Mouse (Mus musculus): ENCODE results near the gene Aqp12. TPM values are rescaled to one million over a fixed set of nuclear protein-coding genes. Genes with fewer than 3 reads are reported as not detected.

Gene Aqp12
- total RNA-seq, 2 experiments from 2014 or later: not detected

- intact Hi-C loops (cut with DNase I): no loop called here
These were observed 21.1 kb upstream of the Aqp12 start for GRCm38 (mm10) chr1:92984999-92985398.

GRCm38 (mm10) chr1:92988894-92989293, 17.2 kb upstream of the Aqp12 start:
- Histone ChIP-seq H3K4me3 (no peak overlapping the region), H3K27ac (no peak overlapping the region)
- no peak for DNase-seq (ENCODE audit: extremely low spot score in 1 of 2, low spot score in 2 of 2)
- no peak for TF ChIP-seq CTCF (IDR thresholded peaks at IDR 0.05)
- intact Hi-C loops (cut with DNase I): no loop called here

More at GRCm38 (mm10) chr1:92984999-92985398, 21.1 kb upstream of the Aqp12 start:
- no peak overlapping the region for H3K27ac ChIP-seq
- DNase-seq (ENCODE audit: extremely low spot score in 1 of 2, low spot score in 2 of 2): no peak
- peak; percentile 11 for TF ChIP-seq CTCF (IDR thresholded peaks at IDR 0.05)
- no peak overlapping the region for H3K4me3 ChIP-seq

- TF ChIP-seq CTCF (IDR thresholded peaks at IDR 0.05): no peak
- DNase-seq (ENCODE audit: extremely low spot score in 1 of 2, low spot score in 2 of 2): no peak
- Histone ChIP-seq H3K27ac (no peak overlapping the region), H3K4me3 (no peak overlapping the region)
- intact Hi-C loops (cut with DNase I): no loop called here
These were observed 16.2 kb upstream of the Aqp12 start for GRCm38 (mm10) chr1:92989891-92990290.

GRCm38 (mm10) chr1:92992214-92992855, 13.8 kb upstream of the Aqp12 start:
- intact Hi-C loops (cut with DNase I): no loop called here
- no peak for TF ChIP-seq CTCF (IDR thresholded peaks at IDR 0.05)
- DNase-seq (ENCODE audit: extremely low spot score in 1 of 2, low spot score in 2 of 2): no peak
- no peak overlapping the region for H3K27ac ChIP-seq
- H3K4me3 ChIP-seq: no peak overlapping the region

GRCm38 (mm10) chr1:92992880-92993279, 13.3 kb upstream of the Aqp12 start:
- DNase-seq (ENCODE audit: extremely low spot score in 1 of 2, low spot score in 2 of 2): no peak
- Histone ChIP-seq H3K27ac (no peak overlapping the region), H3K4me3 (no peak overlapping the region)
- TF ChIP-seq CTCF (IDR thresholded peaks at IDR 0.05): no peak
- intact Hi-C loops (cut with DNase I): no loop called here

- no peak overlapping the region for H3K27ac ChIP-seq
- no peak overlapping the region for H3K4me3 ChIP-seq
- intact Hi-C loops (cut with DNase I): no loop called here
- no peak for DNase-seq (ENCODE audit: extremely low spot score in 1 of 2, low spot score in 2 of 2)
- no peak for TF ChIP-seq CTCF (IDR thresholded peaks at IDR 0.05)
These were observed 3.1 kb downstream of the Aqp12 start for GRCm38 (mm10) chr1:93009196-93009595.

GRCm38 (mm10) chr1:93010731-93011130, 4.6 kb downstream of the Aqp12 start:
- Histone ChIP-seq H3K4me3 (no peak overlapping the region), H3K27ac (no peak overlapping the region)
- TF ChIP-seq CTCF (IDR thresholded peaks at IDR 0.05): peak; percentile 57
- no peak for DNase-seq (ENCODE audit: extremely low spot score in 1 of 2, low spot score in 2 of 2)
- intact Hi-C loops (cut with DNase I): loop anchor here (1.0 kb wide), 1 partner anchor 54 kb away; no protein-coding TSS in a partner anchor

- Histone ChIP-seq H3K4me3 (no peak overlapping the region), H3K27ac (no peak overlapping the region)
- DNase-seq (ENCODE audit: extremely low spot score in 1 of 2, low spot score in 2 of 2): no peak
- intact Hi-C loops (cut with DNase I): no loop called here
- no peak for TF ChIP-seq CTCF (IDR thresholded peaks at IDR 0.05)
These were observed 6.0 kb downstream of the Aqp12 start for GRCm38 (mm10) chr1:93012103-93012585.

- no peak overlapping the region for H3K27ac ChIP-seq
- no peak overlapping the region for H3K4me3 ChIP-seq
- intact Hi-C loops (cut with DNase I): no loop called here
- TF ChIP-seq CTCF (IDR thresholded peaks at IDR 0.05): no peak
- DNase-seq (ENCODE audit: extremely low spot score in 1 of 2, low spot score in 2 of 2): no peak
These were observed 7.2 kb downstream of the Aqp12 start for GRCm38 (mm10) chr1:93013367-93013766.

- H3K27ac ChIP-seq: no peak overlapping the region
- no peak overlapping the region for H3K4me3 ChIP-seq
- intact Hi-C loops (cut with DNase I): no loop called here
- TF ChIP-seq CTCF (IDR thresholded peaks at IDR 0.05): peak; percentile 99
- DNase-seq (ENCODE audit: extremely low spot score in 1 of 2, low spot score in 2 of 2): peak; percentile 72 to 82
These were observed 8.3 kb downstream of the Aqp12 start for GRCm38 (mm10) chr1:93014460-93014859.

GRCm38 (mm10) chr1:93015136-93015535, 9.0 kb downstream of the Aqp12 start:
- intact Hi-C loops (cut with DNase I): no loop called here
- Histone ChIP-seq H3K4me3 (no peak overlapping the region), H3K27ac (no peak overlapping the region; the same call in 1 of the 2 replicates)
- no peak for TF ChIP-seq CTCF (IDR thresholded peaks at IDR 0.05)
- no peak for DNase-seq (ENCODE audit: extremely low spot score in 1 of 2, low spot score in 2 of 2)

GRCm38 (mm10) chr1:93018716-93019115, 12.6 kb downstream of the Aqp12 start:
- Histone ChIP-seq H3K27ac (no peak overlapping the region), H3K4me3 (no peak overlapping the region)
- intact Hi-C loops (cut with DNase I): no loop called here
- DNase-seq (ENCODE audit: extremely low spot score in 1 of 2, low spot score in 2 of 2): no peak
- TF ChIP-seq CTCF (IDR thresholded peaks at IDR 0.05): no peak

- no peak for TF ChIP-seq CTCF (IDR thresholded peaks at IDR 0.05)
- no peak for DNase-seq (ENCODE audit: extremely low spot score in 1 of 2, low spot score in 2 of 2)
- Histone ChIP-seq H3K27ac (peak overlapping the region; percentile 64), H3K4me3 (no peak overlapping the region)
- intact Hi-C loops (cut with DNase I): loop anchor here (5.0 kb wide), 1 partner anchor 42 kb away; no protein-coding TSS in a partner anchor
These were observed 14.5 kb downstream of the Aqp12 start for GRCm38 (mm10) chr1:93020602-93021001.
